In genomic region chr14:123671076-123671475, GRCm38 (mm10) we compare ENCODE assay signal across 2 mouse cellular contexts. TPM values are rescaled to one million over a fixed set of nuclear protein-coding genes. Genes with fewer than 3 reads are reported as not detected.
"Had no signal": no experiment of that assay in that cellular context is flagged by ENCODE, and none has a peak within 500 bp of the region (broad histone marks: within the 10 kb centered on the region; RNA-seq: fewer than 3 reads in every experiment).

No protein-coding gene starts in this region.

RNA-seq across cellular contexts. Expression of gene Itgbl1, which starts 11.3 kb away (rescaled TPM):
- total RNA-seq: neutrophil, adult 5-6 weeks had no signal
- polyA plus RNA-seq: small intestine, adult 2 months had no signal
